Mouse (Mus musculus): Measurements from ENCODE around the gene Crebbp.

DNA sequence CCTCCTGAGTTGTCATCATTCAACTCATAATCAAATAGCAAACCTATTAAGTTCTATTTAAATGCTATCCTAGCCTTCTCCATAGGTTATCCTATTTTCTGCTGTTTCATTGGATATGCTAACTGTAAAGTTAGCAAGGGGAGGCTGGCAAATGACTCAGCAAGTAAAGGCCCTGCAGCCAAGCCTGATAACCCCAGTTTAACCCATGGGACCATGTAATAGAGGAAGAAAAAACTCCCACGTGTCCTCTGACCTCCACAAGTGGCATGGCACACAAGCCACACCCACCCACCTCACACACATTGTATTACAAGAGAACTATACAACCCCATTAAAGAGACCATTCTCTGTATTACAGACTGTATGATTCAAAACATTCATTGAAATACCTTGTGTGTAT, 13.8 kb downstream of the Crebbp start:
- TF ChIP-seq CTCF (conservative IDR thresholded peaks at IDR 0.05; ENCODE audit: low read length) (no peak), NANOG (IDR thresholded peaks at IDR 0.05; ENCODE audit: borderline replicate concordance, low read length) (no peak), POU5F1 (IDR thresholded peaks at IDR 0.05; ENCODE audit: borderline replicate concordance, low read length) (no peak)

Measured in E14TG2a.4 (cell line).